Mouse (Mus musculus): Measurements from ENCODE around the gene Ypel3.
"Not testable (repeated sequence)": the region's sequence is repeated elsewhere in the genome, so short reads cannot be mapped to it uniquely, and the experiment has no call there.

Ypel3 gene

DNA sequence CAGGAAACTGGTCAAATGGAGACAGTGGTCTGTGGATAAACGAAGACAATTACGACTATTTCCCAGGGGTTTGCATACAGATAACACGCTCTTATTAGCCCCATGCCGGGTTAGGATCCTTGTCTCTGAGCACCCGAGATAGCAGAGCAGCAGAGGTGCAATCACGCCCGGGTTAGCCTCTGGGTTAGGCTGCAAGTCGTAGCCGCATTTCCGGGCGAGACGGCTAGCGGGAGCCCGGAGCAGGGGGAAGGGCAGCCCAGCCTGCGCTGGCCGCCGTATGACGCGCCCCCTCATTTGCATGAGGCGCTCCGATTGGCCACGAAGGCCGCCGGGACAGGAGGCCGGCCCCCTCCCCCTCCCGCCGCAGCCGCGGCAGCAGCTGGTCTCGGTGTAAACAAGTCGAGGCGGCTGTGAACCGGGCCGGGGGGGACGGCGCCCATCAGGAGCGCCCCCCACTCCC, at the start of gene Ypel3:
Gene Ypel3 (plus strand): TSS at position 358 of the 460 bp plus-strand sequence.
- peak; percentile 98 for DNase-seq

DNA sequence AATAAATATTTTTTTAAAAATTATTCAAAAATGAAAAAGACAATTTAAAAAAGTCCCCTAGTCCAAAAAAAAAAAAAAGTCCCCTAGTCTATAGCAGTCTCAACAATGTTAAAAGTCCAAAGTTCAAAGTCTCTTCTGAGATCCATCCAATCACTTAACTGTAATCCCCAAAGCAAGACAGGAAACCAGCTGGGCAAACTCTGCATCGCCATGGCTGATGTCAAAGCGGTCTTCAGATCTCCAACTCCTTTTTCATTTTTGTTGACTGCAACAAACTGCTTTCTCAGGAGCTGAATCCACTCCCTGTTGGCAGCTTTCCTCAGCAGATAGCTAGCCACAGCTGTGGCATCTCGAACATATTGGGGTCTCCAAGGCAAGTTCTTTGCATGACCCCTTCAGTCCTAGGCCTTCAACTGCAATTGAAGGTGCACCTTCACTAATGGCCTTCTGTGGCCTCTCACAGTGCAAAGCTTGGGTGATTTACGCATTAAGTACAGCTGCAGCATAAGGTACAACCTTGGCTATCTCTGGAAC, 46.4 kb upstream of the Ypel3 start:
- DNase-seq = not testable (repeated sequence)

- no peak for DNase-seq
These were observed 40.6 kb upstream of the Ypel3 start for GRCm38 (mm10) chr7:126736122-126736521.

GRCm38 (mm10) chr7:126739551-126739950, 37.2 kb upstream of the Ypel3 start:
- no peak for DNase-seq

- DNase-seq = no peak
These were observed 36.5 kb upstream of the Ypel3 start for GRCm38 (mm10) chr7:126740132-126740735.

- no peak for DNase-seq
These were observed 35.8 kb upstream of the Ypel3 start for GRCm38 (mm10) chr7:126740977-126741376.

GRCm38 (mm10) chr7:126741452-126741851, 35.3 kb upstream of the Ypel3 start:
- no peak for DNase-seq

DNA sequence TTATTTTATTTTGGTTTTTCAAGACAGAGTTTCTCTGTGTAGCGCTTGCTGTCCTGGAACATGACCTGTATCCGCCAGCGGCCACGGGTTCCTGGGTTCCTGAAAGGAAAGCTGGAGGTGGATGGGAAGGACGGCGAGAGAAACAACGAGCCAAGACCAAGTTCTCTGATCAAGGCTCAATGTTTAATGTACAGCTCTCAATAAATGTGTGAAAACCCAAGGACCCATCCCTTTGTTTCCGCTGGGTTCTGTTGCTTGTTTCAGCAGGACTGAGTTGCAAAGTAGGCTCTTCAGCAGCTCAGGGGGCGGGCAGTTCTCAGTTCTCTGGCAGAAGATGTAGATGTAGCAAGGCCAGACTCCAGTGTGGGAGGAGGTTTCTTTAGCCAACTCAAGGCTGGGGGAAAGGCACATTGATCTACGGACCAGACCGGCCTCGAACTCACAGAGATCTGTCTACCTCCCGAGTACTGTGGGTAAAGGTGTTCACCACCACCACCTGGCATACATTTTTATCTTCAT, 34.7 kb upstream of the Ypel3 start:
- no peak for DNase-seq

DNA sequence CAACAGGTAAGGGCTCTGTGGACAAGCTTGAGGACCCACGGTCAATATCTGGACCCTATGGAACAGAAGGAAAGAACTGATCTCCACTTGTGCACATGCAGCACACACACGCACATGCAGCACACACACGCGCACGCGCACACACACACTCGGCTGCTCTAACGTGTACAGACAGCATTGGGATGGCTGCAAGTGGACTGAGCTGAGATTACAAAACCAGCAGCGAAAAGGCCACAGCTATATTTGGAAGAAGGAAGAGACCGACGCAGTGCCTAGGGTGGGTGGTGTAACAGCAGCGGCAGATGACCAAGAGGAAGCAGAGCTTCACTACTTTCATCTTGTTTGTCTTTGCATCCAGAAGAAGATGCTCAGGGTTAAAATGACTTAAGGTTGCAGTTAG, 30.7 kb upstream of the Ypel3 start:
- peak; percentile 75 for DNase-seq

GRCm38 (mm10) chr7:126746798-126747197, 30.0 kb upstream of the Ypel3 start:
- peak; percentile 72 for DNase-seq

- no peak for DNase-seq
These were observed 27.9 kb upstream of the Ypel3 start for GRCm38 (mm10) chr7:126748824-126749223.

- no peak for DNase-seq
These were observed 27.0 kb upstream of the Ypel3 start for GRCm38 (mm10) chr7:126749582-126750343.

GRCm38 (mm10) chr7:126754866-126755265, 21.9 kb upstream of the Ypel3 start:
- DNase-seq = peak; percentile 70

- DNase-seq = no peak
These were observed 18.2 kb upstream of the Ypel3 start for GRCm38 (mm10) chr7:126758539-126758938.

GRCm38 (mm10) chr7:126759050-126759671, 17.6 kb upstream of the Ypel3 start, which contains the start of gene Mapk3:
Mapk3 (plus strand) TSS chr7:126759601.
- peak; percentile 93 for DNase-seq

DNA sequence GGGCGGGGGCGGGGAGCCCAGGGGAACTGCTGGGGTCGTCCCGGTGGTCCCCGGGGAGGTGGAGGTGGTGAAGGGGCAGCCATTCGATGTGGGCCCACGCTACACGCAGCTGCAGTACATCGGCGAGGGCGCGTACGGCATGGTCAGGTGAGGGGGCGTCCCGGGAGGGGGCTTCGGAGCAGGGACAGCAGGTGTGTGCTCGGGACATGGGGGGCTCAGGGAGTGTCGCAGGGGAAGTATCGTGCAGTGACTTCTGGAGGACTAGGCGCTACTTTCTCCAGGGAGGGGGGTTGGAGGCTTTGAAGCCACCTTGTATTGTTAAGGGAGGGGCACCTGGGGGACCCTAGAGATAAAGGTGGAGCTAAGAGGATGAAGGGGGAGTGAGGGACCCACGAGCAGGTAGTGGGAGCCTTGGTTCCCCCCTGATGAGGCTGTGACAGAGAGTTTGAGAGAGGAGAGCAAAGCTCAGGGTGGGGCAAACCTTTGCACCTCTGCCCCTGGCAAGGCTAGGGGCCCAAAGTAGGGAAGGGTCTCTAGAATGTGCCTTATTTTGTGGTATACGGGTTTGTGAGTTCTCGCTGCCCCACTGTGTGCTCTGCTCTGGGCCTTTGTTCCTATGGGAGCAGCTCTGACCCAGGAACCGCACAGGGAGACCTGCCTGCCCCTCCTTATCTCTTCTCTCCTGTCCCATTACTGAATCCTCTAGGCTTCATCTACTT, 16.9 kb upstream of the Ypel3 start:
- no peak for DNase-seq

GRCm38 (mm10) chr7:126760391-126760802, 16.4 kb upstream of the Ypel3 start:
- DNase-seq = peak; percentile 65

- no peak for DNase-seq
These were observed 15.8 kb upstream of the Ypel3 start for GRCm38 (mm10) chr7:126760956-126761355.

- DNase-seq = no peak
These were observed 15.2 kb upstream of the Ypel3 start for GRCm38 (mm10) chr7:126761529-126762067.

DNA sequence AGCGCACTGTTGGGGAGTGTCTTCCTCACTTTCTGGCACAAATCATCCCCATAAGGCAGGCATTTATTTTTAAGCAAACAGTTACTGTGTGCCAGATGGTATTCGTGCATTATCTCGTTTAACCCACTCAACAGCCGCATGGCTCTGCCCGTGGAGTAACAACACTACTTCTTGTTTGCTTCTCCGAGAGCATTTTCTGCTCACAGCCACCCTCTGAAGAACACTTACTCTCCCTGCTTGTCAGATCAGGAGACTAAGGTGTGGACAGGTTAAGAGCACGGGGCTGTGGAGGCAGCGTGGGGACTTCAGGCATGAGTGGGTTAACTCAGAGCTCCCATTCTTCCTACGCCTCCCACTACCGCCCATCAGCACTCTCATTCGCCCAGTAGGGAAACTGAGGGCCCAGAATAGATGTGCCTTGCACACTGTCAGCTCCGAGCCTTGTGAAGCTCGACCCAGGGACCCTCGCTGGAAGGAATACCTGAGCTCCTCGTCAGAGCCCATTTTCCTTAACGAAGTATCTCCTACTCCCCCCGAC, 14.2 kb upstream of the Ypel3 start:
- peak; percentile 84 for DNase-seq

DNA sequence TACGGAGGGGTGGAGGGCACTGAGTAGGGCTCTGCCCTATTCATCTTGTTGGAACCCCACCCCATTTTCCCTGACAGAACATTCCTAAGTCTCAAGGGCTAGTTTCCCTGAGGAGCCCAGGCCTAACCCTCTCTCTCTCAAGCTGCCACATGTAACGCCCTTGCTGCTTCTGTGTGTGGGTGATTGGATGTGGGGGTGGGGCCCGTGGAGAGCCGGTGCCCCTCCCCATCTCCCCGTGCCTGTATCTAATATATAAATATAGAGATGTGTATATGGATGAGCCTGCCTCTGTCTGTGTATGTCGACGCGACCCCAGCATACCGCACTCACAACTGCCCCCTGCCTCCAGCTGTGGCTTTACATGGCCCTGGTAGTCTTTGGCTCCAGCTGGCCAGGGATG, 11.2 kb upstream of the Ypel3 start:
- no peak for DNase-seq

GRCm38 (mm10) chr7:126766201-126766600, 10.6 kb upstream of the Ypel3 start, which contains the start of gene Gdpd3:
Gdpd3 (plus strand) TSS chr7:126766334.
- DNase-seq = no peak
